Mouse (Mus musculus): Measurements from ENCODE around the gene Btbd3.

DNA sequence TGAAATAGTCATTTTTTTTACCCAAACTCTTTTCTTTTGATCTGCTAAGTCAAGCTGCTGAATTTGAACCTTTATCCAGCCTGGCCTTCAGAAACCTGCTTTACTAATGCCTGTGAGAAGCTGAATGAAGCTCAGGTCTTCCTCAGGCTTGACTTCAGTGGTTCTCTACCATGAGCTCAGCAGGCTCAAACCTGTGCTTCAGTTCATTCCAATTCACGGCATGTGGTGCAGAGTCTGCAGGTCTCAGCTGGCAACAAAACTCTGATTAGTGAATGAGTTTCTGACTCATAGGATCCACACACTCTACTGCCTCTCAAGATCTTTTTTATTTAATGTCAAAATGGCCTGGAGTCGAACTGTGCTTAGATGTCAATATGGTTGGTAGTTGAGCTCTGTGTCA is 292.6 kb downstream of the Btbd3 start:
- TF ChIP-seq POLR2A (IDR thresholded peaks at IDR 0.05; ENCODE audit: control insufficient read depth, extremely low read depth, insufficient read depth, low read length, poor library complexity): no peak
- TF ChIP-seq CTCF (IDR thresholded peaks at IDR 0.05; ENCODE audit: borderline replicate concordance, control insufficient read depth, extremely low read depth, insufficient read depth, low read length, poor library complexity): no peak
